Mouse (Mus musculus) hindbrain, postnatal 0 days (tissue): ENCODE results near the gene Vegfc. TPM values are rescaled to one million over a fixed set of nuclear protein-coding genes. Genes with fewer than 3 reads are reported as not detected.

Experiments
- ATAC-seq: fragments of 200-750 bp; cut with Nextera tagmentation; 2 replicates; pipeline ENCODE4 v1.8.0; 2017; ENCODE audit warnings: mild to moderate bottlenecking, moderate TSS enrichment, moderate library complexity
- DNase-seq: peaks from one replicate; pipeline ENCODE4 v3.0.0-alpha.2; 2015; ENCODE audit warnings: low spot score
- H3K27ac ChIP-seq: fragments of 300-500 bp; sonication (generic); 2 replicates; pipeline ENCODE4 v1.5.1; 2014; ENCODE audit warnings: mild to moderate bottlenecking
- H3K27me3 ChIP-seq: fragments of 300-500 bp; sonication (generic); 2 replicates; pipeline ENCODE4 v1.6.1; 2014; ENCODE audit warnings: low read length, mixed read lengths; ENCODE audit not compliant: insufficient read depth
- H3K36me3 ChIP-seq: fragments of 300-500 bp; sonication (generic); 2 replicates; pipeline ENCODE4 v1.6.1; 2014; ENCODE audit warnings: low read length, mixed read lengths; ENCODE audit not compliant: insufficient read depth
- H3K4me1 ChIP-seq: fragments of 300-500 bp; sonication (generic); 2 replicates; pipeline ENCODE4 v1.6.1; 2014; ENCODE audit warnings: antibody characterized with exemption, low read length, mixed read lengths; ENCODE audit not compliant: insufficient read depth
- H3K4me2 ChIP-seq: fragments of 300-500 bp; sonication (generic); 2 replicates; pipeline ENCODE4 v1.6.1; 2014; ENCODE audit warnings: low read depth, mild to moderate bottlenecking, low read length, moderate library complexity, mixed read lengths
- H3K4me3 ChIP-seq: fragments of 300-500 bp; sonication (generic); 2 replicates; pipeline ENCODE4 v1.5.1; 2014; ENCODE audit warnings: low read length
- H3K9ac ChIP-seq: fragments of 300-500 bp; sonication (generic); replicated peaks from 2 replicates; pipeline ENCODE4 v1.6.1; 2014; ENCODE audit warnings: mild to moderate bottlenecking, low read length, moderate library complexity, mixed read lengths
- H3K9me3 ChIP-seq: fragments of 300-500 bp; sonication (generic); 2 replicates; pipeline ENCODE4 v1.6.1; 2016; ENCODE audit warnings: low read length, mixed read lengths
- CTCF ChIP-seq: IDR thresholded peaks from 2 replicates; pipeline ENCODE4 v1.5.1; 2016; ENCODE audit warnings: antibody characterized with exemption, control low read depth, low read depth
- WGBS: fragments of 180-500 bp; shearing (Covaris S2); extraction: QIAGEN DNeasy Blood & Tissue Kit; methylation state at CpG from one replicate; pipeline ENCODE4 v1.1.7; 2014; 5-methylcytosine and 5-hydroxymethylcytosine counted together
- polyA plus RNA-seq: library from polyadenylated mRNA; unstranded; fragments of >200 nt; fragmentation: Nextera tagmentation; extraction: Ambion mirVana; gene quantifications from 2 replicates; pipeline ENCODE4 v1.2.1, GENCODE M21; 2015
- total RNA-seq: library from RNA; depleted of rRNA; stranded (reverse); fragments of >200 nt; gene quantifications from 2 replicates; pipeline ENCODE4 v1.2.3, GENCODE M21; 2014

Vegfc gene
- total and polyA plus RNA-seq, 2 experiments from 2014 or later = 4.2 to 4.3 TPM

GRCm38 (mm10) chr8:54089901-54090300 lies 12.5 kb downstream of the Vegfc start:
- ATAC-seq = no peak
- WGBS = 73% methylated on average over 2 of the region's 2 CpGs
- Histone ChIP-seq H3K4me1 (no peaks in the 10 kb centered on the region), H3K27ac (no peak overlapping the region), H3K9me3 (no peaks in the 10 kb centered on the region), H3K9ac (no peak overlapping the region), H3K4me3 (no peak overlapping the region), H3K4me2 (no peak overlapping the region), H3K36me3 (no peaks in the 10 kb centered on the region), H3K27me3 (no peaks in the 10 kb centered on the region)
- DNase-seq = no peak
- no peak for TF ChIP-seq CTCF

DNA sequence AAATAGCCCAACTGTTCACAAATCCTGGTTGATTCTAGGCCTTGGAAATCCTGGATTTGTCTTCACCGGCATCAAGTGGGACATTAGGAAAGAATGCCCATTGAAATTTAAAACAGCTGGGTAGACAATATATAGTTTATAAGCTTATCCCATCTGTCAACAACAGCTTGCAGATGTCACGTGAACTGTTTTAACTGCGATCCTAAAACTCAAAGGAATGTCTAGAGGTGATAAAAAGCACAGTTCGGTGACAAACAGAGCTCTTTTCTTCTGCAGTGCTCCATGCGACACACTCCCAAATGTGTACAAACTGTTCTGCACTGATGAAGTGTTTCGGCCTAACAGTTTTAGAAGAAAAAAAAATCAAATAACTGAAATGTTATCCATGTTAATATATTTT lies 22.7 kb downstream of the Vegfc start:
- no peak for ATAC-seq
- no peak overlapping the region for H3K9ac ChIP-seq
- no peak for TF ChIP-seq CTCF
- H3K36me3 ChIP-seq = no peaks in the 10 kb centered on the region
- H3K27me3 ChIP-seq = no peaks in the 10 kb centered on the region
- no peak for DNase-seq
- H3K4me1 ChIP-seq = no peaks in the 10 kb centered on the region
- no peak overlapping the region for H3K4me2 ChIP-seq
- no peak overlapping the region for H3K4me3 ChIP-seq
- H3K9me3 ChIP-seq = no peaks in the 10 kb centered on the region
- H3K27ac ChIP-seq = no peak overlapping the region
- 56% methylated on average over 6 of the region's 6 CpGs for WGBS

DNA sequence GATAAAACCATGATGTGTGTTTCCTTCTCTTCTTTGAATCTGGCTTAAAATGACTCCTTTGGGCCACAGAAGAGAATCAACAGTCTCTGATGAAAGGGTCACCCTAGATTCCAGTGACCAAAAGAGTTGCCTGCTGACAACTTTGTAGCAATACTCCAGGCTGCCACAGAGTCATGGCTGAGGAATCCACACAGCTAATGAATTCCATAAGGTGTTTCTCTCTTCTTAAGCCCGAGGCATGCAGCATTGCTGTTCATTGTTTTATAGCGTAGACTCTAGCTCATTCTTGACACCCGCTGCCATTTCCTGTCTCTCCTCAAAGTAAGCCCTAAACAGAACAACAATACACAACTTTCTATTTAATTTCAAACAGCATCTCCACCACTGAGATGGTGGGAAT lies 37.2 kb downstream of the Vegfc start:
- no peaks in the 10 kb centered on the region for H3K27me3 ChIP-seq
- 56% methylated on average over 3 of the region's 3 CpGs for WGBS

GRCm38 (mm10) chr8:54120115-54120514 lies 42.7 kb downstream of the Vegfc start:
- 85% methylated on average over 7 of the region's 7 CpGs for WGBS
- ATAC-seq = no peak
- H3K27me3 ChIP-seq = no peaks in the 10 kb centered on the region

More for the DNA sequence above, 37.2 kb downstream of the Vegfc start:
- H3K4me1 ChIP-seq = no peaks in the 10 kb centered on the region
- H3K27ac ChIP-seq = no peak overlapping the region
- no peak overlapping the region for H3K9ac ChIP-seq
- ATAC-seq = no peak
- no peaks in the 10 kb centered on the region for H3K9me3 ChIP-seq
- no peak for TF ChIP-seq CTCF
- H3K4me3 ChIP-seq = no peak overlapping the region
- no peak overlapping the region for H3K4me2 ChIP-seq
- no peak for DNase-seq
- no peaks in the 10 kb centered on the region for H3K36me3 ChIP-seq

GRCm38 (mm10) chr8:54121942-54122341 lies 44.5 kb downstream of the Vegfc start:
- no peak overlapping the region for H3K9ac ChIP-seq
- ATAC-seq (no peak), DNase-seq (no peak)
- no peaks in the 10 kb centered on the region for H3K9me3 ChIP-seq
- no peak overlapping the region for H3K27ac ChIP-seq
- H3K4me1 ChIP-seq = no peaks in the 10 kb centered on the region
- no peak overlapping the region for H3K4me2 ChIP-seq
- no peak overlapping the region for H3K4me3 ChIP-seq
- no peaks in the 10 kb centered on the region for H3K36me3 ChIP-seq
- no peak for TF ChIP-seq CTCF
- no peaks in the 10 kb centered on the region for H3K27me3 ChIP-seq
- WGBS = 75% methylated on average over 3 of the region's 3 CpGs

More at GRCm38 (mm10) chr8:54120115-54120514, 42.7 kb downstream of the Vegfc start:
- TF ChIP-seq CTCF = no peak
- H3K4me2 ChIP-seq = no peak overlapping the region
- H3K9me3 ChIP-seq = no peaks in the 10 kb centered on the region
- no peaks in the 10 kb centered on the region for H3K4me1 ChIP-seq
- H3K9ac ChIP-seq = no peak overlapping the region
- no peak overlapping the region for H3K27ac ChIP-seq
- no peaks in the 10 kb centered on the region for H3K36me3 ChIP-seq
- H3K4me3 ChIP-seq = no peak overlapping the region
- DNase-seq = no peak

DNA sequence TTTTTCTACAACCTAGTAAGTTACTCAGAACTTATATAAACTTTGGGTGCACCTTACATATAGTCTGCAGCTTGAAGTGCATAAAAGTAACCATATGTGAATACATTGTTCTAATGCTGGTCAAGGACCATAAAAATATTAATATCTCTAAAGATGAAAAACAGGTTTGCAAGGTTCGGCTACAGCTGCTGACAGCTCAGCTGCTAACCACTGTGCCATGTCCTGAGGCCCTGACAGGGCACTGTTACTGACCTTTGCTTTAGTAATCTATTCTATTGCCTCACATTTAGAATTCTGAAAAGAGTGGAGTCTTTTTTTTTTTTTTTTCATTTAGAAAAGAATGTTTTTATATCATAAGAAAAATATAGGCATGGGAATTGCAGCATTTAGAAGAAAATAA lies 44.9 kb downstream of the Vegfc start:
- Histone ChIP-seq H3K4me1 (no peaks in the 10 kb centered on the region), H3K27me3 (no peaks in the 10 kb centered on the region), H3K36me3 (no peaks in the 10 kb centered on the region), H3K9ac (no peak overlapping the region), H3K9me3 (no peaks in the 10 kb centered on the region), H3K4me3 (no peak overlapping the region), H3K4me2 (no peak overlapping the region), H3K27ac (no peak overlapping the region)
- no peak for TF ChIP-seq CTCF
- ATAC-seq = no peak
- 68% methylated on average over 1 of the region's 1 CpGs for WGBS
- no peak for DNase-seq

GRCm38 (mm10) chr8:54130558-54130957 lies 53.2 kb downstream of the Vegfc start:
- WGBS = 93% methylated on average over 2 of the region's 2 CpGs
- Histone ChIP-seq H3K4me1 (no peaks in the 10 kb centered on the region), H3K27ac (no peak overlapping the region), H3K36me3 (no peaks in the 10 kb centered on the region), H3K9me3 (no peaks in the 10 kb centered on the region), H3K9ac (no peak overlapping the region), H3K4me2 (no peak overlapping the region), H3K4me3 (no peak overlapping the region), H3K27me3 (no peaks in the 10 kb centered on the region)
- no peak for ATAC-seq
- DNase-seq = no peak
- TF ChIP-seq CTCF = no peak
